Mouse (Mus musculus) spleen, adult 12 weeks (tissue): ENCODE results near the gene Vegfc.

Experiments
- DNase-seq: peaks from one replicate; pipeline ENCODE4 v3.0.0; 2022; ENCODE audit warnings: low spot score

Vegfc gene

DNA sequence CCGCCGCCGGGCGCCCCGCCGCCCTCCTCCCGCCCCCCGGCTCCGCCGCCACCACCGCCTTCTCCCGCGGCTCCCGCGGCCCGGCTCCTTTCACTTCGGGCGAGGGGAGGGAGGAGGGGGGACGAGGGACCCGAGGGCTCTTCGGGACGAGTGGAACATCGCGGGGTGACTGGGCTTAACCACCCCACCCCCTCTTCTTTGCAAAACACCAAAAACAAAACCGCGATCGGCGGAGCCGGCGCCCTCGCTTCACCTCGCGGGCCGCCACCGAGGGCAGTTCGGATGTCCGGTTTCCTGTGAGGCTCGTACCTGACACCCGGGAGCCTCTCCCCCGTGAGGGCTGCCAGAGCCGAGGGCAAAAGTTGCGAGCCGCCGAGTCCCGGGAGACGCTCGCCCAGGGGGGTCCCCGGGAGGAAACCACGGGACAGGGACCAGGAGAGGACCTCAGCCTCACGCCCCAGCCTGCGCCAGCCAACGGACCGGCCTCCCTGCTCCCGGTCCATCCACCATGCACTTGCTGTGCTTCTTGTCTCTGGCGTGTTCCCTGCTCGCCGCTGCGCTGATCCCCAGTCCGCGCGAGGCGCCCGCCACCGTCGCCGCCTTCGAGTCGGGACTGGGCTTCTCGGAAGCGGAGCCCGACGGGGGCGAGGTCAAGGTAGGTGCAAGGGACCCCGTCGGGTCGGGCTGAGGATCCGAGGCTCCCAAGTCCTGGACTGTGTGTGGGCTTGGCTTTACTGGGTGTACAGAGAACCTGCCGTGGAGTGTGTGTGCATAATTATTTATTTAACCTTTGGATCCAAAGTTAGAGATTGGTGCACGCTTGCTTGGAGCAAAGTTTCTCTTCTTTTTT, at the start of gene Vegfc:
Gene Vegfc, plus strand, starts transcription at position 336 of the 850 bp plus-strand sequence.
- peak; percentile 1 for DNase-seq

DNA sequence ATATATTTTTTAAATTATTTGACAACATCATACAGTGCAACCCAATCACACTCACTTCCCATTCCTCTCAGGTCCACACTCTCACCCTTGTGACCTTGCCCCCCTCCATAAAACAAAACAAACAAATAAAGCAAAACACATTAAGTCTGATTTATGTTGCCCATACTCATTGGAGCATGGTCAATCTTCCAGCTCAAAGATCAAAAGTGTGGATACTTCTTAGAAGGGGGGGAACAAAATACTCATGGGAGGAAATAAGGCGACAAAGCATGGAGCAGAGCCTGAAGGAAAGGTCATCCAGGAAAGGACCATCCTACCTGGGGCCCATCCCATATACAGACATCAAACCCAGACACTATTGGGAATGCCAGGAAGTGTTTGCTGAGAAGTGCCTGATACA, 42.8 kb upstream of the Vegfc start:
- no peak for DNase-seq

DNA sequence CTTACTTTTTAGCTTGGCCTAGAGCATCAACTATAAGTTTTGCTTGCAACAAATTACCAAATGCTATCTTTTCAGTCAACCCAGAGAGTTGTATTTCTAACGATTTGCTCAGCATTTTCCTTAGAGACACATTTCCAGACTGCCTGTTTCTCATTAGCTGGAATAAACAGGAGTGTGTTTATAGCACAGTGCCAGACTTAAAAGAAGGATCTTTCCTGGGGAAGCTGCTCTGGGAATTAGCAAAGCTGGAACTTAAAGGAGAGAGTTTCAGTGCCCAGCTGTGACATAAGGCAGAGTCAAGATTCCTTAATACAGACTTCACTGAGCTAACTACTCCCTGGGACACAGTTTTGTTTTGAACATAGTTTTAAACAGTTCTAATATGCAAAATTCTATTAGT, 34.8 kb upstream of the Vegfc start:
- DNase-seq = no peak

DNA sequence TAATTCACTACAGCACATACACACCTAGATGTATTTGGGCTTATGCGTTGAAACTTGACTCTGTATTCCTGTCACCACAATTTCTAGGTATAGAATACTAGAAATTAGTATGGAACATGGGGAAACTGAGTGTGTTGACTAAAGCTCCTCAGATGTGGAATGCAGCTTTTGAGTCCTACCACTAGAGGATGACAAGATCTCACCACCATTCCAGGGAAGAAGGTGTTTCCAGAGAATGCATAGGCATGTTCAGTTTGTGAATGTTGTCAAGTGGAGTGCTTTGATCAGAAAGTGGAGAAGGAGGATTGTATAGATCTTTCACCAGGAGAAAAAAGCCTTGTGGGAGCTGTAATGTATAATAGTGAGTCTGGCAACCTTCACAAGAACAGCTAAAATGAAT, 33.9 kb upstream of the Vegfc start:
- no peak for DNase-seq

DNA sequence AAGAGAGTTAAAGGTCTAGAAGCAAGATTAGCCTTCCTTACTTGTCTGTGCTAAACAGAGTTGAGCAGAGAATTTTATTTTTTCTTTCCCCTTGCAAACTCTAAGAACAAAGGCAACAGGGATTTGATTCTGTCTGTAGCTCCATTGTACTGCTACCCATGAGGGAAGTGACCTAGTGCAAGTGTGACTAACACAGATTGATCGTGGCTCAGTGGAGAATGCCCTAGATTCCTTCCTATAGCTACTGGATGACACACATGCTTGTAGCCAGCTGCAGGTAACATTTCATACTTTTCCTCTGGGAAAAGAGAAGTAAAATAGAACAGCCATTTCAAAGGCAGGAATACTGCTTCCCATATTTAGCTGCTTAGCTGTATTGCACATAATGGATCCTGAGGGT, 24.2 kb upstream of the Vegfc start:
- DNase-seq = no peak

DNA sequence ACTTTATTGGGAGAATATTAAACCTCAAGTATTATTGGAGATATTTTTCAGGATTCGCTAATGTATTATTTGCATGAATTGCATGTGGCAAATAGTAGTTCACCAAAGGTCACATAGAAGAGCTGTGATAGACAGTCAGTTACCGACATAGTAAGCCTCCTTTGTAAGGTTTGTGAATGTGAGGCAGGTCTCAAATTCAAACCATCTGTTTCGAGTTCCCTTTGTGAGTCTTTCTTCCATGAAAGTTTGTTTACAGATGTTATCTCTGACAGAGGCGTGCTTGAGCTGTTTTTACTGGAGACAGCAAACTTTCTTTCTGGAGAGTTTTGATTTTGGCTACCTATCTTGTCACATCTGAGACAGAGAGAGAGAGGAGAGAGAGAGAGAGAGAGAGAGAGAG, 11.9 kb upstream of the Vegfc start:
- no peak for DNase-seq

DNA sequence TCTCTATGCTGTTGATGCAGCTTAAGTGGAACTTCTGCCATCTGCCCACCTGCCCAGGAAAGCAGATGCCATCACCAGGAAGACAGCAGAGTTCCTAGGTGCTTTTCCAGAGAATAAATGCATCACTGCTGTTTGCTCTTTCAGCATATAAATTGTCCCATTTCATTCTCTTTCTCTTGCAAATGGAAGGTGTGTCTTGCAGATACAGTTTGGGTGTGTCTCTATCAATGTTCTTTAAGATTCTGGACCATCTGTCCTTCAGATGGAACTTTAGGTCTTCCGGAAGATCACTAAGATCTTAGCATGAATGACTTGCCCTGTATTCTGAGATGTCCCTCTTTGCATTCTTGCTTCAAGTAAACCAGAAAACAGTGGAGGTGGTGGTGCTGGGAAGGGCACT, 1.1 kb upstream of the Vegfc start:
- DNase-seq = no peak

DNA sequence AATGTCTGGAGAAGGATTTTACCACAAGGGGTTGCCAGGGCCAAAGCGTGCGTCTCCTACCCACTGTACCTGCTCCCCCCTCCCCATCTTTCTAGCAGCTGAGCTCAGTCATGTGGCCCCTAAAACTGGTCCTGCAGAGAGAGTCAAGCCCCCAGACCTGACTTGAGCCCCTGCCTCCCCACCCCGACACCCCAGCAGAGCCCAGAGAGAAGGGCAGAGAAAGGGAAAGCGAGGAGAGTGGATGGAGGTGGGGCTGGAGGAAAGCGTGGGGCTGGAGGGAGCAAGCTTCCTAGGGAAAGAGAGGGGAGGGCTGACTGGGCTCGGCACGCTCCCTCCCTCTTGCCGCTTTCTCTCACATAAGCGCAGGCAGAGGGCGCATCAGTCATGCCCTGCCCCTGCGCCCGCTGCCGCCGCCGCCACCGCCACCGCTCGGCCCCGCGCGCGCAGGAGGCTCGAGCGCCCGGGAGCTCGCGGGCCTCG, 575 bp upstream of the Vegfc start:
- no peak for DNase-seq

DNA sequence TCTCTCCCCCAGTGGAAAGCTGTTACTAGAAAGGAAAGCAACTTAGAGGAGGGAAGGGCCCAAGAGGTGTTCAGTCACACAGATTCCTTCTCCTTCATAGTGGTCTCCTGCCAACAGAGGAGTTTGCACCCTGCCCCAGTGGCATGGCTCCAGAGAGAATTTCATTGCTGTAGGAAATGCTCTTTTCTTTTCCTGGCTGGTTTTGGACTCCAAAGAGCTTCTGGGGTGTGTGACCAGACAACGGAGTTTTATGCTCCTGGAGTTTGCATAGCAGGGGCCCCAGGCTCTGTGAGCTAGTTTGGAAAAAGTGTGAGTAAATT, 675 bp downstream of the Vegfc start:
- DNase-seq = no peak

DNA sequence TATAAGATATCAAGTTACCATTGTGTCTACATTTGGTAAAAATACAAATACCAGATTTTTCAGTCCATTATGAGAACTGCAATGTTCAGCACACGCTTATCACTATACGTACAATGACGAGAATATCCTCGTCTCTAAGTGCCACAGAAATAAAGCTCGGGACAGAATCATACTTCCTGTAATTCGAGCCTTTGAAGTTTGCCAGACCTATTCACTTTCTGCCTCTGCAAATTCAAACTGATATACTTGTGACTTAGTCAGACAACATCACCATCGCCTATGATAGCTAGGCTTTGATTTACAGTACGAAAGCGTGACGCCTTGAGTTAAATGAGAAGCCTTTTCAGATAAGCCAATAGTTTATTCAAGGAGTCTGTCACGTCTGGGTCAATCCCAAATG, 1.6 kb downstream of the Vegfc start:
- no peak for DNase-seq

DNA sequence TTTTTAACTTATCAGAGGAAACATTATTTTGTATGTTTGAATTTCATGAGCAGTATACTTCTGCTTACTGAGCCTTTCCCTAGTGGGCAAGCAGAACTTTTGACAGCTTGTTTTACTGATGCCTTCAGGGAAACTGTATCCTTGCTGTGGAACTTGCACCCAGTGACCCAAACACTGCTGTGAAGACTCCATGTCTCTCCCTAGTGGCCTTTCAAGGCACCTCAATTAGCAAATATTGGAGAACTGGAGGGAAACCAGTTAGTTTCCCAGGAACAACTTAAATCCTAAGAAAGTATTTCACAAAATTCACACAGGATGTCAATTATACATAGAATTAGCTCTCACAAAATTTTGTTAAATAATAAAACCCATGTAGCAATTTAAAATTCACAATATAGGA, 2.2 kb downstream of the Vegfc start:
- no peak for DNase-seq

DNA sequence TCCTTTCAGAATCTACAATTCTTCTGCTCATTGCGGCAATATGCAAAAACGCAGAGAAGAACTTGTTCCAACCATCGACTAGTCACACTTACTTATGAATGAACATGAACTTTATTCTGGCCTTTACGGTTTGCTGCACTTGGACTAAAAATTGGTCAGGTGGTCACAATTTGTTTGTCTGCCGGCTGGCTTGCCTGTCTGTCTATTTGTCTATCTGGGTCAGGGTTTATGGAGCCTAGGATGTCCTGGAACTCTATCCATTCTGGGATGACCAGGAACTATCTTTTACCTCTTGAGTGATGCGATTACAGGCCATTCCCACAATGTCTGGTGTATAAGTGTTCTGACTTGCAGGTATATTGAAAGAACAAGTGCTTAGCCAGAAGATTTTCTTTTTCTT, 8.5 kb downstream of the Vegfc start:
- no peak for DNase-seq

DNA sequence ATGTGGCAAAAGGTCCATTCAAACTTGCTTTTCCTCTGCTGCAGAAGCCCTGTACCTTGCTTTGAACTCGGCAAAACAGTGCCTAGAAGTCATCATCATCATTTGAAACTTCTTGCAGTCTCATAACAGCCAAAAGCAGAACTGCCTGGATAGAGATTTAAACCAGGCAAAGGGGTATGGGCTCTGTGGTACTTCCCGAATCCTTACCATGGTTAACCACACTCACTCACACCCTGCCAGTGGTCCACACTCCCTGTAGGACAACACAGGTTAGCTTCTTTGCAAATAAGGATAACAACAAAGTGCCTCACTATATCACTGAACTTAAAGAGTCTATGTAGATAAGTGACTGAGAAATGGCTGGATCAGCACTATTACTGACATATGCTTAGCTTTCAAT, 9.7 kb downstream of the Vegfc start:
- no peak for DNase-seq

DNA sequence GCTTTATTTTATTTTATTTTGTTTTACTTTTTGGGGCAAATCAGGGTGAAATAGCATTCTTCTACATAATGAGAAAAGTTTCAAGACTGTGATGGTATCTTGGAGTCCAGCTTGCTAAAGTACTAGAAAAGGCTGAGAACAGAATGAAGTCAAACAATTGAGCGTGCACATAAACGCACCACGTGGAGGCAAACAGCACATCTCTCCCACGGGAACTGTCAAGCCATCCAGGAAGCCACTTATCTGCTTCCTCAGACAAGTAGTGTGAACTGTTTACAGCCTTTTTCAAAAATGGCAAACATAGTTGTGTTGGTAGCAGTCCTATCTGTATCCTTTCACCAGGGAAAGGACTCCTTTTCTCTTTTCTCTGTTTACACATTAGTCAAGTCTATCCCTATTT, 11.8 kb downstream of the Vegfc start:
- no peak for DNase-seq

DNA sequence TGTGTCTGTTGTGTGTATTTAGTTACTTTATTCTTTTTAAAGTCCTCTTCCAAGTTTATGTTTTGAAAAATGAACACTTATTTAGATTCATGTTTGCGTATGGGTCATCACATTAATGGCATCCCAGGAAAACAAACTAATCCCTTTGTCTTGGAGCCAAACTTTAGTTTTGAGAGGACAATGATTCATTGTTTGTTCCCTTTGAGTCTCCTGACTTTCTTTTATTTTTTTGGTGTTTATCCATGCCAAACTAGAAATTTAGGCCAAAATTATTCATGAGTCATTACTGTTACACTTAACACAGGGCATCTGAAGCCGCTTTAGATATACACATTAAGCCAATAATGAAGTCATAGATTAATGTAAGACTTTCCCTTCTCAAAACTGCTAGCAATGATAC, 12.5 kb downstream of the Vegfc start:
- DNase-seq = no peak

DNA sequence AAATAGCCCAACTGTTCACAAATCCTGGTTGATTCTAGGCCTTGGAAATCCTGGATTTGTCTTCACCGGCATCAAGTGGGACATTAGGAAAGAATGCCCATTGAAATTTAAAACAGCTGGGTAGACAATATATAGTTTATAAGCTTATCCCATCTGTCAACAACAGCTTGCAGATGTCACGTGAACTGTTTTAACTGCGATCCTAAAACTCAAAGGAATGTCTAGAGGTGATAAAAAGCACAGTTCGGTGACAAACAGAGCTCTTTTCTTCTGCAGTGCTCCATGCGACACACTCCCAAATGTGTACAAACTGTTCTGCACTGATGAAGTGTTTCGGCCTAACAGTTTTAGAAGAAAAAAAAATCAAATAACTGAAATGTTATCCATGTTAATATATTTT, 22.7 kb downstream of the Vegfc start:
- DNase-seq = no peak

DNA sequence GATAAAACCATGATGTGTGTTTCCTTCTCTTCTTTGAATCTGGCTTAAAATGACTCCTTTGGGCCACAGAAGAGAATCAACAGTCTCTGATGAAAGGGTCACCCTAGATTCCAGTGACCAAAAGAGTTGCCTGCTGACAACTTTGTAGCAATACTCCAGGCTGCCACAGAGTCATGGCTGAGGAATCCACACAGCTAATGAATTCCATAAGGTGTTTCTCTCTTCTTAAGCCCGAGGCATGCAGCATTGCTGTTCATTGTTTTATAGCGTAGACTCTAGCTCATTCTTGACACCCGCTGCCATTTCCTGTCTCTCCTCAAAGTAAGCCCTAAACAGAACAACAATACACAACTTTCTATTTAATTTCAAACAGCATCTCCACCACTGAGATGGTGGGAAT, 37.2 kb downstream of the Vegfc start:
- no peak for DNase-seq

DNA sequence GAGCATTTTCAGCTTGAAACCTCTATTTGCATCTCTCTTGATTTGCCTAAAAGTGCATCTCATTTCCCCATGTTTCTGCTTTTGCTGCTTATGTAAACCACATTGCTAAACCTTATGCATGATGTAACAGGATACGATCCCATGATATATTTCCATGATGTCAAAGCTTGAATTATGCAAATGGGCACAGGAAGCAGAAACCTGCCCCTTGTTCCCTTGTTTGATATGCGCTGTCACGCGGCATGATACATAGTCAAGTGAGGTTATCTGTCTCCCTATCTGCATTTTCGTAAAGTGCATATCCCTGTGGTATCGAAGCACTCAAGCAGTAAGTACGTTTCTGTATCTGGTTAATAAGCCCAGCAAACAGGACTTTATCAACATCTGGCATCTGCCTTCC, 42.7 kb downstream of the Vegfc start:
- DNase-seq = no peak

DNA sequence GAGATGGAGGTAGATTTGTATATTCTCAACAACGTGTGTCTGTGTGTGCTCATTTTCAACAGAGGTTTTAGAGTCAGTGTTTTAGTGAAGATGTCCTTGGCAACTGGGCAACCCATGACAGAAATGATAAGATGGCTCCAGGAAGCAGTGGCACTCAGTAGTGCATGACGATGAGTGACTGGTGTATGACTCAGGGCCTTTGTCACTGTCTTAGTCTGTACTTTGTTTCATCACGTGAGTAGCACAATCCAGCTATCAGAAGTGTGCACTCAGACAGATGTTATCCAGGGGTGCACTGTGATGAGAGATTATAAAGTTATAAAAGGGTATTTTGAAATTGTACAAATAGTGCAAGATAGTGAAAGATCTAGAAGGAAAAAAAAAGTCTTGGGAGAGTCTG, 44.5 kb downstream of the Vegfc start:
- no peak for DNase-seq

DNA sequence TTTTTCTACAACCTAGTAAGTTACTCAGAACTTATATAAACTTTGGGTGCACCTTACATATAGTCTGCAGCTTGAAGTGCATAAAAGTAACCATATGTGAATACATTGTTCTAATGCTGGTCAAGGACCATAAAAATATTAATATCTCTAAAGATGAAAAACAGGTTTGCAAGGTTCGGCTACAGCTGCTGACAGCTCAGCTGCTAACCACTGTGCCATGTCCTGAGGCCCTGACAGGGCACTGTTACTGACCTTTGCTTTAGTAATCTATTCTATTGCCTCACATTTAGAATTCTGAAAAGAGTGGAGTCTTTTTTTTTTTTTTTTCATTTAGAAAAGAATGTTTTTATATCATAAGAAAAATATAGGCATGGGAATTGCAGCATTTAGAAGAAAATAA, 44.9 kb downstream of the Vegfc start:
- DNase-seq = no peak

DNA sequence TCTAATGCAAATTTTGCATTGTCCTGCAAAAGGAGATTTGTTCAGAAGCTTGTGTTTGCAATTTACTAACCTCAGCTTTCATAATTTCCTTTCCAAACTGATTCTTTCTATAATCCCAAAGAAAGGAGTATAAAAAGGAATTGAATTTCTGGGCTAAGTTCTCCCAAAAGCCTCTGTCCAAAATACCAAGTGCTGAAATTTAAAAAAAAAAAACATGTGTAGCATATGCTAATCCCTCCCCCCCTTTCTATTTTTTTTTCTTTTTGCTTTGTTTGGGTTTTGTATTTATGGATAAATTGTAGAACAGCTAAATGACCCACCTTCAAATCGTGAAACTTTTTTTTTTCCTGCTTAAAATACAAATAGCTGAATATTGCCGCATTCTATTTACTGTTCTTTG, 53.2 kb downstream of the Vegfc start:
- DNase-seq = no peak

DNA sequence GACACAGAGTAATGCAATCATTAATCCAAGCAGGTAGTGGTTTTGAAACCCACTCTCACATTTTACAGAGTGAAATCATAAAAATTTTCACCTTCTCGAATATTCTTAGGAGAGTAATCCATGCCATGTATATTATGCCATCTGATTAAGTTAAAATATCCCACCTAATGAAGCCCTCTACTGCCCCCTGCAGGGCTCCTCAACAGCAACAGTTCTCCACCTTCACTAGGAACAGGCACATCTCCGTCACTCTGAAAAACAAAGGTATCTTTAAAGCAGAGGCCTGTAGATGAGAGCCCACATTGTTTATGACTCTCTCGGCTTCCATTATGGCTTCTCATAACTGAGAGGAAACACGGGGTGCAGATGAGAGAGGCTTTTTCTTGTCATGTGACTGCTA, 75.8 kb downstream of the Vegfc start:
- DNase-seq = no peak

DNA sequence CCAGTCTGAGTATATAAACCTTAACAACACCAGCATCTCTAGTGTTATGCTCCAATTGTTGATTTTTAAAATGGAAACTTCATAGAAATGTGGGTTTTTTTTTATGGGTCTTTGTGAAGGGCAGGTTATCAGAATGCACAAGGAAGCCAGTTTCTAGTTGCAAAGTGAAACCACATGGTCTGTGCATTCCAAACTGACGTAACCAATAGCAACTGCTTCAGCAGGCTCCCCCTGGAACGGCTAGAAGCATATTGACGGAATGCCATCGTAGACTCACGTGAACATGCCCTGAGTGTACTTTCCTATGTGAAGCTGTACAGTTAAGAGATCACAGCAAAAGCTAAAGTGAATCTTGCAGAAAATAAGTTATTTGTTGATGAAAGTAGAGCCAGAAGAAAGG, 86.1 kb downstream of the Vegfc start:
- DNase-seq = no peak

DNA sequence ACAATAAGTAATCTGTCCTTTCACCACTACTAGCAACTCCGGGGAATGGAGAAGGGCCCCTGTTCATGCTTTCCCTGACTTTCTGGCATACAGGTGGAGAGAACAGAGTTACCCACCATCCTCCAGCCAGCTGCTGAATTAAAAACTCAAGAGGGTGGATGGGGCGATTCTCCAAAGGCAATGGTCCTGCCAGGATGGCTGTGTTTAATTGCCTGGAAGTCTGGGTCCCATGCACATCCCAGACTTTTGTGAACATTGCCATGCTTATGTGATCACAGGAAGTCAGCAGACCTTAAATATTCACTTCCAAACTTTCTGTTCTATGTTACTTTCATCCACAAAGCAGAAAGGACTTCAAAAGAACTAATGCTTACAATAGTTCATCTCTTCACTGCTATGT, 107.9 kb downstream of the Vegfc start:
- no peak for DNase-seq

DNA sequence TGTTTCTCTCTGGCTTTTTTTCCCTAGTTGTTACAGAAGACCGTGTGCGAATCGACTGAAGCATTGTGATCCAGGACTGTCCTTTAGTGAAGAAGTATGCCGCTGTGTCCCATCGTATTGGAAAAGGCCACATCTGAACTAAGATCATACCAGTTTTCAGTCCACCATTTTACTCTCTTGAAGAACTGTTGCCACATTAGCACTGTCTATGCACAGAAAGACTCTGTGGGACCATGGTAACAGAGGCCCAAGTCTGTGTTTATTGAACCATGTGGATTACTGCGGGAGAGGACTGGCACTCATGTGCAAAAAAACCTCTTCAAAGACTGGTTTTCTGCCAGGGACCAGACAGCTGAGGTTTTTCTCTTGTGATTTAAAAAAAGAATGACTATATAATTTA, 108.5 kb downstream of the Vegfc start:
- DNase-seq = no peak
